Mouse (Mus musculus) G1E (cell line): ENCODE data around the gene Lpgat1.

Source experiments
- CTCF ChIP-seq: IDR thresholded peaks from 2 replicates; pipeline ENCODE4 v1.5.1; 2012; ENCODE audit warnings: low read depth, low read length, inconsistent platforms, mixed read lengths
- GATA1 ChIP-seq: IDR thresholded peaks from 2 replicates; pipeline ENCODE4 v1.6.1; 2012; ENCODE audit warnings: borderline replicate concordance, low read length, inconsistent platforms, mixed read lengths
- TAL1 ChIP-seq: conservative IDR thresholded peaks from 2 replicates; pipeline ENCODE4 v1.6.1; 2012; ENCODE audit warnings: low read depth, low read length, inconsistent platforms, mixed read lengths

- TF ChIP-seq CTCF (no peak), GATA1 (no peak), TAL1 (no peak)
Measured at GRCm38 (mm10) chr1:191733822-191734221, 16.2 kb downstream of the Lpgat1 start.
